Comparison of ENCODE assay signal across 27 mouse cellular contexts in genomic region chr11:34492223-34492622, GRCm38 (mm10).
DNase-seq lines count a peak whose midpoint lies in the region; ATAC-seq and TF ChIP-seq lines count a peak whose summit lies in the region.
"Had no signal": no experiment of that assay in that cellular context is flagged by ENCODE, and none has a peak within 500 bp of the region (broad histone marks: within the 10 kb centered on the region; RNA-seq: fewer than 3 reads in every experiment).

No protein-coding gene starts in this region.

- H3K36me3 ChIP-seq in MEL (ENCODE audit: control insufficient read depth in 1 of 2, insufficient read depth in 2 of 2, low read length in 2 of 2): peaks cover 11 to 19% of the 10 kb centered on the region in 2 experiments
- H3K36me3 ChIP-seq in lung, postnatal 0 days (ENCODE audit: insufficient read depth, low read length): no peaks in the 10 kb centered on the region
- H3K36me3 ChIP-seq: embryonic facial prominence, embryonic 10.5 days; embryonic facial prominence, embryonic 12.5 days; forebrain, embryonic 15.5 days; G1E had no signal

- no peak for TF ChIP-seq POLR2A in MEL (IDR thresholded peaks at IDR 0.05; ENCODE audit: control insufficient read depth in 1 of 2, insufficient read depth in 1 of 2, low read depth in 1 of 2, low read length in 2 of 2, poor library complexity in 1 of 2)

- TF ChIP-seq CTCF in MEL (IDR thresholded peaks at IDR 0.05 in 2 of 3, conservative IDR thresholded peaks at IDR 0.05 in 1 of 3; ENCODE audit: control insufficient read depth in 1 of 3, insufficient read depth in 1 of 3, low read depth in 2 of 3, low read length in 3 of 3, poor library complexity in 1 of 3, severe bottlenecking in 1 of 3): no peak
- TF ChIP-seq CTCF in lung, postnatal 0 days (IDR thresholded peaks at IDR 0.05): no peak

- WGBS in lung, postnatal 0 days: 81% methylated on average over 2 of the region's 2 CpGs

- no peak overlapping the region for H3K9ac ChIP-seq in MEL (ENCODE audit: control insufficient read depth, low read depth, low read length, poor library complexity, severe bottlenecking)
- H3K9ac ChIP-seq in lung, postnatal 0 days (replicated peaks; ENCODE audit: low read depth): no peak overlapping the region
- H3K9ac ChIP-seq: embryonic facial prominence, embryonic 12.5 days; forebrain, embryonic 13.5 days; forebrain, embryonic 15.5 days; forebrain, postnatal 0 days had no signal

- no peaks in the 10 kb centered on the region for H3K27me3 ChIP-seq in MEL (ENCODE audit: control insufficient read depth in 1 of 2, insufficient read depth in 2 of 2, low read length in 2 of 2)
- no peaks in the 10 kb centered on the region for H3K27me3 ChIP-seq in lung, postnatal 0 days (replicated peaks; ENCODE audit: insufficient read depth, low read length)
- H3K27me3 ChIP-seq: CH12.LX; embryonic facial prominence, embryonic 12.5 days; forebrain, embryonic 13.5 days; forebrain, embryonic 15.5 days; Patski had no signal

- no peak for TF ChIP-seq RAD21 in MEL (IDR thresholded peaks at IDR 0.05; ENCODE audit: low read depth, low read length)

- H3K27ac ChIP-seq in MEL (ENCODE audit: control insufficient read depth, low read depth, low read length): peak overlapping the region; percentile 50
- H3K27ac ChIP-seq in lung, postnatal 0 days (ENCODE audit: low read length): no peak overlapping the region
- H3K27ac ChIP-seq: embryonic facial prominence, embryonic 10.5 days; embryonic facial prominence, embryonic 12.5 days; forebrain, embryonic 13.5 days; forebrain, embryonic 15.5 days had no signal

- peaks cover 9 to 15% of the 10 kb centered on the region in 2 experiments for H3K4me1 ChIP-seq in MEL (ENCODE audit: control insufficient read depth in 1 of 2, insufficient read depth in 2 of 2, low read length in 2 of 2)
- no peaks in the 10 kb centered on the region for H3K4me1 ChIP-seq in lung, postnatal 0 days (ENCODE audit: insufficient read depth, low read depth, low read length)
- H3K4me1 ChIP-seq: embryonic facial prominence, embryonic 10.5 days; embryonic facial prominence, embryonic 12.5 days; forebrain, embryonic 13.5 days; forebrain, embryonic 15.5 days had no signal

- DNase-seq in 416B (ENCODE audit: low read depth) (peak; percentile 69), MEL (ENCODE audit: low read depth, low spot score) (peak; percentile 77)
- DNase-seq in thymus, postnatal 36 days: no peak
- no peak for DNase-seq in urinary bladder, postnatal 14 days (ENCODE audit: low spot score)
- DNase-seq in left cerebral cortex, adult 8-10 months (ENCODE audit: low spot score in 2 of 2): no peak
- no peak for DNase-seq in lung, postnatal 0 days (ENCODE audit: low spot score)
- DNase-seq: adrenal gland, adult 8-10 months; adrenal gland, postnatal 14 days; adrenal gland, postnatal 36 days; B cell, adult 2 months; cerebellum, adult 11-12 months; cerebellum, adult 2 months; cerebellum, adult 9-10 months; cerebellum, postnatal 10 days; cerebellum, postnatal 25 days; forebrain, postnatal 0 days had no signal

- TF ChIP-seq EP300 in MEL (IDR thresholded peaks at IDR 0.05; ENCODE audit: low read depth in 1 of 2, low read length in 2 of 2): peak; percentile 88 to 89
- no peak for TF ChIP-seq EP300 in lung, postnatal 0 days (IDR thresholded peaks at IDR 0.05)

- H3K9me3 ChIP-seq in MEL (replicated peaks; ENCODE audit: insufficient read depth, low read length): no peaks in the 10 kb centered on the region
- no peaks in the 10 kb centered on the region for H3K9me3 ChIP-seq in lung, postnatal 0 days (ENCODE audit: low read length)
- H3K9me3 ChIP-seq: embryonic facial prominence, embryonic 10.5 days; embryonic facial prominence, embryonic 12.5 days; forebrain, embryonic 13.5 days; forebrain, embryonic 15.5 days had no signal

- 0 out of 4 replicates have a peak overlapping the region, but pooled peaks of 1 of the 2 experiments have one; percentile 1 for H3K4me3 ChIP-seq in MEL (ENCODE audit: control insufficient read depth in 1 of 2, insufficient read depth in 1 of 2, low read depth in 2 of 2, low read length in 2 of 2)
- H3K4me3 ChIP-seq in lung, postnatal 0 days (ENCODE audit: low read depth, low read length): no peak overlapping the region
- H3K4me3 ChIP-seq: embryonic facial prominence, embryonic 10.5 days; embryonic facial prominence, embryonic 12.5 days; forebrain, embryonic 13.5 days; forebrain, embryonic 15.5 days had no signal

- peak; percentile 37 for ATAC-seq in granulocyte monocyte progenitor cell, adult 5-6 weeks (replicated peaks; ENCODE audit: poor library complexity, severe bottlenecking)
- ATAC-seq in megakaryocyte progenitor cell, adult 5-6 weeks (replicated peaks; ENCODE audit: poor library complexity): peak; percentile 57; the same call in 1 of the 2 replicates
- ATAC-seq in lung, postnatal 0 days: no peak
- ATAC-seq: activated CD4-positive, CD25-positive, alpha-beta regulatory T cell, adult 4 months; CD4-positive, CD25-positive, alpha-beta regulatory T cell, adult 4 months; forebrain, embryonic 13.5 days; forebrain, embryonic 15.5 days; forebrain, postnatal 0 days; Patski had no signal

- H3K79me2 ChIP-seq in MEL (ENCODE audit: control insufficient read depth, insufficient read depth, low read length, poor library complexity): no peaks in the 10 kb centered on the region

- no peak overlapping the region for H3K4me2 ChIP-seq in lung, postnatal 0 days (replicated peaks; ENCODE audit: low read depth, low read length)
- H3K4me2 ChIP-seq: embryonic facial prominence, embryonic 12.5 days; forebrain, embryonic 13.5 days; forebrain, embryonic 15.5 days had no signal

TF ChIP-seq in MEL, 35 proteins besides CTCF, POLR2A, EP300 and RAD21:
- TF ChIP-seq SIN3A (IDR thresholded peaks at IDR 0.05; ENCODE audit: low read length): peak; percentile 75
- no peak for TF ChIP-seq E2F4 (IDR thresholded peaks at IDR 0.05; ENCODE audit: borderline replicate concordance, low read depth, low read length)
- 0 out of 2 replicates have a peak, but pooled peaks have one; percentile 16 for TF ChIP-seq TAL1 (IDR thresholded peaks at IDR 0.05; ENCODE audit: low read length)
- TF ChIP-seq POLR2AphosphoS2 (IDR thresholded peaks at IDR 0.05; ENCODE audit: low read length): no peak
- TF ChIP-seq NELFE (IDR thresholded peaks at IDR 0.05; ENCODE audit: low read depth, low read length): no peak
- TF ChIP-seq ZMIZ1 (IDR thresholded peaks at IDR 0.05; ENCODE audit: low read depth, low read length): no peak
- TF ChIP-seq USF2 (IDR thresholded peaks at IDR 0.05; ENCODE audit: borderline replicate concordance in 1 of 2, insufficient read depth in 1 of 2, low read depth in 1 of 2, low read length in 2 of 2): no peak
- TF ChIP-seq BHLHE40 (IDR thresholded peaks at IDR 0.05; ENCODE audit: borderline replicate concordance, low read depth, low read length): peak; percentile 73; the same call in 1 of the 2 replicates
- TF ChIP-seq MEF2A (IDR thresholded peaks at IDR 0.05; ENCODE audit: extremely low read depth, insufficient replicate concordance, low read depth, low read length, poor library complexity, severe bottlenecking): no peak
- no peak for TF ChIP-seq MYC (IDR thresholded peaks at IDR 0.05; ENCODE audit: low read depth, low read length)
- TF ChIP-seq CHD2 (IDR thresholded peaks at IDR 0.05; ENCODE audit: low read length): no peak
- TF ChIP-seq USF1 (IDR thresholded peaks at IDR 0.05; ENCODE audit: low read depth, low read length): no peak; the same call in 1 of the 2 replicates
- TF ChIP-seq UBTF (IDR thresholded peaks at IDR 0.05; ENCODE audit: borderline replicate concordance, insufficient read depth, low read depth, low read length): no peak
- TF ChIP-seq GABPA (IDR thresholded peaks at IDR 0.05; ENCODE audit: low read depth, low read length): no peak
- TF ChIP-seq NRF1 (IDR thresholded peaks at IDR 0.05; ENCODE audit: insufficient read depth, low read depth, low read length, poor library complexity, severe bottlenecking): no peak
- TF ChIP-seq MAFK (IDR thresholded peaks at IDR 0.05; ENCODE audit: borderline replicate concordance, low read depth, low read length): 0 out of 2 replicates have a peak, but pooled peaks have one; percentile 19
- peak; percentile 18; the same call in 1 of the 2 replicates for TF ChIP-seq SMC3 (IDR thresholded peaks at IDR 0.05; ENCODE audit: low read depth, low read length)
- TF ChIP-seq ELF1 (IDR thresholded peaks at IDR 0.05; ENCODE audit: low read depth, low read length): no peak
- TF ChIP-seq HCFC1 (IDR thresholded peaks at IDR 0.05; ENCODE audit: low read depth, low read length): no peak
- TF ChIP-seq ZNF384 (IDR thresholded peaks at IDR 0.05; ENCODE audit: low read depth, low read length): no peak
- TF ChIP-seq JUND (IDR thresholded peaks at IDR 0.05; ENCODE audit: low read depth, low read length): no peak
- peak; percentile 50; the same call in 1 of the 2 replicates for TF ChIP-seq ZKSCAN1 (IDR thresholded peaks at IDR 0.05; ENCODE audit: low read depth, low read length)
- peak; percentile 65 for TF ChIP-seq ETS1 (IDR thresholded peaks at IDR 0.05; ENCODE audit: low read depth, low read length)
- no peak for TF ChIP-seq POLR2AphosphoS5 (IDR thresholded peaks at IDR 0.05; ENCODE audit: borderline replicate concordance, low read depth, low read length)
- TF ChIP-seq MAZ (IDR thresholded peaks at IDR 0.05; ENCODE audit: low read depth, low read length): no peak
- no peak for TF ChIP-seq CHD1 (IDR thresholded peaks at IDR 0.05; ENCODE audit: low read depth, low read length)
- peak; percentile 50; the same call in 1 of the 2 replicates for TF ChIP-seq MAX (IDR thresholded peaks at IDR 0.05; ENCODE audit: low read length)
- no peak; the same call in 1 of the 2 replicates for TF ChIP-seq KAT2A (conservative IDR thresholded peaks at IDR 0.05; ENCODE audit: low read depth, low read length)
- peak; percentile 27; the same call in 1 of the 2 replicates for TF ChIP-seq MXI1 (IDR thresholded peaks at IDR 0.05; ENCODE audit: low read depth, low read length)
- 0 out of 2 replicates have a peak, but pooled peaks have one; percentile 11 for TF ChIP-seq ZC3H11A (IDR thresholded peaks at IDR 0.05; ENCODE audit: low read depth, low read length)
- peak; percentile 77 for TF ChIP-seq MYB (IDR thresholded peaks at IDR 0.05; ENCODE audit: low read depth, low read length)
- TF ChIP-seq TBP (IDR thresholded peaks at IDR 0.05; ENCODE audit: low read depth, low read length): no peak
- peak; percentile 68 for TF ChIP-seq RCOR1 (IDR thresholded peaks at IDR 0.05; ENCODE audit: low read depth, low read length)
- peak; percentile 67 for TF ChIP-seq TCF12 (IDR thresholded peaks at IDR 0.05; ENCODE audit: low read depth, low read length)
- peak; percentile 94 for TF ChIP-seq GATA1 (IDR thresholded peaks at IDR 0.05; ENCODE audit: low read depth, low read length)

Comparison
In these comparisons a context has a peak if more than half of its experiments do, and no peak if none do; other contexts are left out.
1. DNase-seq: peak in 416B (single experiment) and MEL (single experiment); none in thymus, postnatal 36 days (0 of 2), urinary bladder, postnatal 14 days (single experiment), left cerebral cortex, adult 8-10 months (0 of 2) and lung, postnatal 0 days (single experiment).